Mouse (Mus musculus): ENCODE results near the gene Ryr2. TPM values are rescaled to one million over a fixed set of nuclear protein-coding genes. Genes with fewer than 3 reads are reported as not detected.

Ryr2 gene
- polyA plus RNA-seq, 1 experiment: 62.3 TPM

DNA sequence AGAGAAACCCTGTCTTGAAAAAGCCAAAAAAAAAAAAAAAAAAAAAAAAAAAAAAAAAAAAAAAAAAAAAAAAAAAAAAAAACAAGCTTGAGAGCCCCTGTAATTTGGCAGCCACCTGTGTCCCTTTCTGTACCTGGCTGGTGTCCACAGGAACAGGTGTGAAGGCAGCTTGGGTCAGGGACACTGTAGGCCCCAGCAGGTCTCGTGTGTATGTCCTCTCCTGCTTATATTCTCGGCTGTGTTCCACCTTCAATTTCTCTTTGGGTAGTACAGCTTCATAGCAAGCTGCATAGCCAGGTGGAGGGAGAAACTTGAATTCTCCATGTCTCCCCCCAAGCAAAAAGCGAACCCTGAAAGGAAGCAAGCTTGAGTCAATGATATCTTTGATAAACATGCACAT is 314.2 kb downstream of the Ryr2 start:
- Histone ChIP-seq H3K4me1 (ENCODE audit: control insufficient read depth, insufficient read depth, low read length) (no peaks in the 10 kb centered on the region), H3K4me3 (ENCODE audit: insufficient read depth, low read length) (no peak overlapping the region), H3K27ac (ENCODE audit: insufficient read depth, low read length) (no peak overlapping the region)
- TF ChIP-seq CTCF (IDR thresholded peaks at IDR 0.05; ENCODE audit: extremely low read depth, insufficient read depth, low read length) (no peak), POLR2A (IDR thresholded peaks at IDR 0.05; ENCODE audit: extremely low read depth, insufficient read depth, low read length) (no peak)

- no peak overlapping the region for H3K4me3 ChIP-seq (ENCODE audit: insufficient read depth, low read length)
- no peak for TF ChIP-seq CTCF (IDR thresholded peaks at IDR 0.05; ENCODE audit: extremely low read depth, insufficient read depth, low read length)
- TF ChIP-seq POLR2A (IDR thresholded peaks at IDR 0.05; ENCODE audit: extremely low read depth, insufficient read depth, low read length): no peak
- H3K4me1 ChIP-seq (ENCODE audit: control insufficient read depth, insufficient read depth, low read length): no peaks in the 10 kb centered on the region
- H3K27ac ChIP-seq (ENCODE audit: insufficient read depth, low read length): no peak overlapping the region
These were observed 316.2 kb downstream of the Ryr2 start for GRCm38 (mm10) chr13:11790536-11790935.

DNA sequence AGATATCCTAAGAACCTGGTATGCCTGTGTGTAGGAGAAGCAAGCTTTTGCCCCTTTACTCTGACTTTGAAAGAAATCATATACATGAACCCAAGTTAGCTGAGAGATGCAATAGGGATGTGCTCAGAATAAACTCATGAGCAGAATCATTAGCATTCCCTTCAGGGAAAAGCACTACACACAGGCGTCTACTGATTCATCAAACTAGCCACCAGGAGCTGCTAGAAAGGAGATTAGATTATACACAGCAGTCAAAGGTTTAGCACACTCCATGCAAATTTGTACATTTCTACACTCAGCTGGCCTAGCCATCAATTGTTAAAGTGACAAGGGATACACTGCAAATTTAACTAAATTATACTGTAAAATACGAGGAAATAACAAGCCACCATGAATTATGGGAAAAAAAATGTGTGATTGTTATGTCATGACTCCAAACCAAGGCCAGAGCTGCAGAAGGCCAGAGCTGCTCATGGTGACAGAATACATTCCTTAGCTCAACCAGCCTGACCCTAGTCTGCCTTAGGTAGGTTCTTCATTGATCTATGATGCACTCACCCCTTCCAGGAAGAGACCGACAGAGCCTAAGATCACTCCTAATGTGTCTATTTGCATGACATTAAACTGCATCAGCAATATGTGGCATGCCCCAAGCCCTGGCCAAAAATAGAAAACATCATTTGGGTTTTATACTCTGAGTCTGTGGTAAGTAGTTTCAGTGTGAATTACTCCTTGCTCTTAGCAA is 324.2 kb downstream of the Ryr2 start:
- Histone ChIP-seq H3K4me3 (ENCODE audit: insufficient read depth, low read length) (no peak overlapping the region), H3K27ac (ENCODE audit: insufficient read depth, low read length) (no peak overlapping the region), H3K4me1 (ENCODE audit: control insufficient read depth, insufficient read depth, low read length) (peaks cover 2% of the 10 kb centered on the region; the same call in 1 of the 2 replicates)
- TF ChIP-seq POLR2A (IDR thresholded peaks at IDR 0.05; ENCODE audit: extremely low read depth, insufficient read depth, low read length): no peak
- TF ChIP-seq CTCF (IDR thresholded peaks at IDR 0.05; ENCODE audit: extremely low read depth, insufficient read depth, low read length): no peak

GRCm38 (mm10) chr13:11781065-11781464 is 325.7 kb downstream of the Ryr2 start:
- H3K27ac ChIP-seq (ENCODE audit: insufficient read depth, low read length): no peak overlapping the region
- no peak overlapping the region for H3K4me3 ChIP-seq (ENCODE audit: insufficient read depth, low read length)
- peaks cover 2% of the 10 kb centered on the region; the same call in 1 of the 2 replicates for H3K4me1 ChIP-seq (ENCODE audit: control insufficient read depth, insufficient read depth, low read length)
- TF ChIP-seq POLR2A (IDR thresholded peaks at IDR 0.05; ENCODE audit: extremely low read depth, insufficient read depth, low read length) (no peak), CTCF (IDR thresholded peaks at IDR 0.05; ENCODE audit: extremely low read depth, insufficient read depth, low read length) (no peak)

GRCm38 (mm10) chr13:11777726-11778125 is 329.0 kb downstream of the Ryr2 start:
- Histone ChIP-seq H3K4me3 (ENCODE audit: insufficient read depth, low read length) (no peak overlapping the region), H3K27ac (ENCODE audit: insufficient read depth, low read length) (no peak overlapping the region), H3K4me1 (ENCODE audit: control insufficient read depth, insufficient read depth, low read length) (peaks cover 1% of the 10 kb centered on the region; the same call in 1 of the 2 replicates)
- no peak for TF ChIP-seq CTCF (IDR thresholded peaks at IDR 0.05; ENCODE audit: extremely low read depth, insufficient read depth, low read length)

- H3K4me1 ChIP-seq (ENCODE audit: control insufficient read depth, insufficient read depth, low read length): peaks cover 4% of the 10 kb centered on the region; the same call in 1 of the 2 replicates
- TF ChIP-seq POLR2A (IDR thresholded peaks at IDR 0.05; ENCODE audit: extremely low read depth, insufficient read depth, low read length) (no peak), CTCF (IDR thresholded peaks at IDR 0.05; ENCODE audit: extremely low read depth, insufficient read depth, low read length) (no peak)
- no peak overlapping the region for H3K4me3 ChIP-seq (ENCODE audit: insufficient read depth, low read length)
- no peak overlapping the region for H3K27ac ChIP-seq (ENCODE audit: insufficient read depth, low read length)
These were observed 334.6 kb downstream of the Ryr2 start for GRCm38 (mm10) chr13:11772173-11772572.

DNA sequence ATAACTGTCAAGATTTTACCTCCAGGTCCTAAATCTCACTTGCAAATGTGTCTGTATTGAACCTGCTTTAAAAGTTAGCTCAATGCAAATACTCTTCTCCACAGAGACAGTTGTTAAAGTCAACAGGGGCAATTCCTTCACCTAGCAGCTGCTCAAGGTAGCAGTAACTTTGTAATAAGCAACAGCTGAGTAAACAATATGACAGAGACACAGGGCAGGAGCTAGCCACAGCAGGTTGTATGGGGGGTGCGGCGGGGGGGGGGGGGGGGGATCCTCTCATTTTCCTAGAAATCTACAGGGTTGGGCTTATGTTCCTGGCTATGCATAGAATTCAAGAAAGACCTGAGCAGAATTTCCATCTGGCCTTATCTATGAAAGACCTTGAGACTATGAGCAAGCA is 339.8 kb downstream of the Ryr2 start:
- Histone ChIP-seq H3K27ac (ENCODE audit: insufficient read depth, low read length) (no peak overlapping the region), H3K4me1 (ENCODE audit: control insufficient read depth, insufficient read depth, low read length) (peaks cover 5% of the 10 kb centered on the region; the same call in 1 of the 2 replicates), H3K4me3 (ENCODE audit: insufficient read depth, low read length) (no peak overlapping the region)
- TF ChIP-seq POLR2A (IDR thresholded peaks at IDR 0.05; ENCODE audit: extremely low read depth, insufficient read depth, low read length): no peak
- no peak for TF ChIP-seq CTCF (IDR thresholded peaks at IDR 0.05; ENCODE audit: extremely low read depth, insufficient read depth, low read length)

DNA sequence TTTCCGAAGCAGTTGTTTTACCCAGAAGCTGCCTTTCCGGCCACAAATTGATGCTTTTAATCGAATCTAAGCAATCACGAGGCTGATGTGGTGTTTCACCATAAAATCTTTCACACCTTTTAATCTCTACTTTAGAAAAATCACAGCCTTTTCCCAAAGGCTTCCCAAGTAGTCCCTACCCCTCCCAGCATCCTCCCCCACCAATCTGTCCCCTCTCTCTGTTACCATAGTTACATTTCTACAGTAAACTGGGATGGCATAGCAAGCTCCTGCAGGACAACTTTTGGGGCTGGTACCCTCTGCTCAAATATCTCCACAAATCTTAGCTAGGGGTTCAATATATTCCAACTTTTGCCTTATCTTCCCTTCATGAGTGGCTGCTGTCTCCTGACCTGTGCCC is 342.8 kb downstream of the Ryr2 start:
- H3K4me1 ChIP-seq (ENCODE audit: control insufficient read depth, insufficient read depth, low read length): peaks cover 5% of the 10 kb centered on the region; the same call in 1 of the 2 replicates
- H3K4me3 ChIP-seq (ENCODE audit: insufficient read depth, low read length): no peak overlapping the region
- no peak overlapping the region for H3K27ac ChIP-seq (ENCODE audit: insufficient read depth, low read length)
- TF ChIP-seq CTCF (IDR thresholded peaks at IDR 0.05; ENCODE audit: extremely low read depth, insufficient read depth, low read length) (no peak), POLR2A (IDR thresholded peaks at IDR 0.05; ENCODE audit: extremely low read depth, insufficient read depth, low read length) (no peak)

DNA sequence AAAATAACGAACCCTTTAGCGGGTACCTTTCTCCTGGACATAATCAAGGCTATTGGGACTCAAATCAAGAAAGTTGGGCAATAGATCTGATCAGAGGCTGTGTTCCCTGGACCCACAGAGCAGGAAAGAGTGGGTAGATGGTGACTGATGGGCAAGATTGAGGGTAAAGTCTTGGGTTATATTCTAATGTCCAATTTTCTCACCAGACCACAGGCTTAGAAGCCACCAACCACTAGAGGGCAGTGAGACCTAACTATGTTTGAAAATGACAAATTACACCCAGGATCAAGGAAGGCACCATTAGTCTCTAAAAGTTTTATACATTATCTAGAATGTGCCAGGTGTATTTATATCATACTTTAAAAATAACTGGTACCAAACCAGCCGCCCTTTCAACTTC is 343.6 kb downstream of the Ryr2 start:
- Histone ChIP-seq H3K4me1 (ENCODE audit: control insufficient read depth, insufficient read depth, low read length) (peaks cover 6% of the 10 kb centered on the region), H3K27ac (ENCODE audit: insufficient read depth, low read length) (no peak overlapping the region), H3K4me3 (ENCODE audit: insufficient read depth, low read length) (no peak overlapping the region)
- no peak for TF ChIP-seq POLR2A (IDR thresholded peaks at IDR 0.05; ENCODE audit: extremely low read depth, insufficient read depth, low read length)
- peak; percentile 53; the same call in 1 of the 2 replicates for TF ChIP-seq CTCF (IDR thresholded peaks at IDR 0.05; ENCODE audit: extremely low read depth, insufficient read depth, low read length)

- Histone ChIP-seq H3K4me3 (ENCODE audit: insufficient read depth, low read length) (no peak overlapping the region), H3K27ac (ENCODE audit: insufficient read depth, low read length) (no peak overlapping the region), H3K4me1 (ENCODE audit: control insufficient read depth, insufficient read depth, low read length) (peaks cover 6% of the 10 kb centered on the region)
- TF ChIP-seq POLR2A (IDR thresholded peaks at IDR 0.05; ENCODE audit: extremely low read depth, insufficient read depth, low read length): no peak
- no peak for TF ChIP-seq CTCF (IDR thresholded peaks at IDR 0.05; ENCODE audit: extremely low read depth, insufficient read depth, low read length)
These were observed 348.9 kb downstream of the Ryr2 start for GRCm38 (mm10) chr13:11757894-11758293.
